Mouse (Mus musculus): ENCODE measurements around the gene Nedd4. TPM values are rescaled to one million over a fixed set of nuclear protein-coding genes. Genes with fewer than 3 reads are reported as not detected.
A peak's percentile ranks its signal among the peaks of the same experiment; 100 is the strongest.

Nedd4 gene
- total and polyA plus RNA-seq, 3 experiments: 167 to 583 (median 216) TPM

- Histone ChIP-seq H3K9me3 (replicated peaks; ENCODE audit: insufficient read depth, low read length) (no peaks in the 10 kb centered on the region), H3K27me3 (ENCODE audit: control insufficient read depth in 1 of 2, insufficient read depth in 2 of 2, low read length in 2 of 2) (no peaks in the 10 kb centered on the region), H3K4me1 (ENCODE audit: control insufficient read depth in 1 of 2, insufficient read depth in 2 of 2, low read length in 2 of 2) (no peaks in the 10 kb centered on the region), H3K27ac (ENCODE audit: control insufficient read depth, low read depth, low read length) (no peak overlapping the region), H3K79me2 (ENCODE audit: control insufficient read depth, insufficient read depth, low read length, poor library complexity) (no peaks in the 10 kb centered on the region), H3K9ac (ENCODE audit: control insufficient read depth, low read depth, low read length, poor library complexity, severe bottlenecking) (no peak overlapping the region), H3K36me3 (ENCODE audit: control insufficient read depth in 1 of 2, insufficient read depth in 2 of 2, low read length in 2 of 2) (peaks cover 0 to 63% of the 10 kb centered on the region in 2 experiments; a peak in 2 of 4 replicates), H3K4me3 (ENCODE audit: control insufficient read depth in 1 of 2, insufficient read depth in 1 of 2, low read depth in 2 of 2, low read length in 2 of 2) (no peak overlapping the region)
- TF ChIP-seq POLR2AphosphoS5 (IDR thresholded peaks at IDR 0.05; ENCODE audit: borderline replicate concordance, low read depth, low read length) (no peak), GABPA (IDR thresholded peaks at IDR 0.05; ENCODE audit: low read depth, low read length) (no peak), TCF12 (IDR thresholded peaks at IDR 0.05; ENCODE audit: low read depth, low read length) (no peak), ETS1 (IDR thresholded peaks at IDR 0.05; ENCODE audit: low read depth, low read length) (no peak), BHLHE40 (IDR thresholded peaks at IDR 0.05; ENCODE audit: borderline replicate concordance, low read depth, low read length) (no peak), TBP (IDR thresholded peaks at IDR 0.05; ENCODE audit: low read depth, low read length) (no peak), ZNF384 (IDR thresholded peaks at IDR 0.05; ENCODE audit: low read depth, low read length) (0 out of 2 replicates have a peak, but pooled peaks have one; percentile 47), MAX (IDR thresholded peaks at IDR 0.05; ENCODE audit: low read length) (no peak), TAL1 (IDR thresholded peaks at IDR 0.05; ENCODE audit: low read length) (no peak), POLR2AphosphoS2 (IDR thresholded peaks at IDR 0.05; ENCODE audit: low read length) (no peak), ELF1 (IDR thresholded peaks at IDR 0.05; ENCODE audit: low read depth, low read length) (no peak), CTCF (IDR thresholded peaks at IDR 0.05 in 2 of 3, conservative IDR thresholded peaks at IDR 0.05 in 1 of 3; ENCODE audit: control insufficient read depth in 1 of 3, insufficient read depth in 1 of 3, low read depth in 2 of 3, low read length in 3 of 3, poor library complexity in 1 of 3, severe bottlenecking in 1 of 3) (peak; percentile 74 to 84 (median 77)), CHD2 (IDR thresholded peaks at IDR 0.05; ENCODE audit: low read length) (no peak), NRF1 (IDR thresholded peaks at IDR 0.05; ENCODE audit: insufficient read depth, low read depth, low read length, poor library complexity, severe bottlenecking) (no peak), MEF2A (IDR thresholded peaks at IDR 0.05; ENCODE audit: extremely low read depth, insufficient replicate concordance, low read depth, low read length, poor library complexity, severe bottlenecking) (no peak), SIN3A (IDR thresholded peaks at IDR 0.05; ENCODE audit: low read length) (no peak), EP300 (IDR thresholded peaks at IDR 0.05; ENCODE audit: low read depth in 1 of 2, low read length in 2 of 2) (no peak), SMC3 (IDR thresholded peaks at IDR 0.05; ENCODE audit: low read depth, low read length) (peak; percentile 40), E2F4 (IDR thresholded peaks at IDR 0.05; ENCODE audit: borderline replicate concordance, low read depth, low read length) (no peak), ZKSCAN1 (IDR thresholded peaks at IDR 0.05; ENCODE audit: low read depth, low read length) (no peak), RCOR1 (IDR thresholded peaks at IDR 0.05; ENCODE audit: low read depth, low read length) (no peak), MYB (IDR thresholded peaks at IDR 0.05; ENCODE audit: low read depth, low read length) (no peak), HCFC1 (IDR thresholded peaks at IDR 0.05; ENCODE audit: low read depth, low read length) (no peak), KAT2A (conservative IDR thresholded peaks at IDR 0.05; ENCODE audit: low read depth, low read length) (no peak), USF2 (IDR thresholded peaks at IDR 0.05; ENCODE audit: borderline replicate concordance in 1 of 2, insufficient read depth in 1 of 2, low read depth in 1 of 2, low read length in 2 of 2) (no peak), MAFK (IDR thresholded peaks at IDR 0.05; ENCODE audit: borderline replicate concordance, low read depth, low read length) (no peak), MAZ (IDR thresholded peaks at IDR 0.05; ENCODE audit: low read depth, low read length) (no peak), MXI1 (IDR thresholded peaks at IDR 0.05; ENCODE audit: low read depth, low read length) (no peak), RAD21 (IDR thresholded peaks at IDR 0.05; ENCODE audit: low read depth, low read length) (peak; percentile 19), JUND (IDR thresholded peaks at IDR 0.05; ENCODE audit: low read depth, low read length) (no peak), CHD1 (IDR thresholded peaks at IDR 0.05; ENCODE audit: low read depth, low read length) (no peak), UBTF (IDR thresholded peaks at IDR 0.05; ENCODE audit: borderline replicate concordance, insufficient read depth, low read depth, low read length) (no peak), NELFE (IDR thresholded peaks at IDR 0.05; ENCODE audit: low read depth, low read length) (no peak), GATA1 (IDR thresholded peaks at IDR 0.05; ENCODE audit: low read depth, low read length) (no peak)
- peak; percentile 77 for DNase-seq (ENCODE audit: low read depth, low spot score)
These were observed 71.8 kb downstream of the Nedd4 start for GRCm38 (mm10) chr9:72733966-72734365.
